Mouse (Mus musculus): ENCODE measurements around the gene Repin1.

The Repin1 gene
- long read RNA-seq, experiment 1, partial matches to known transcripts, result 0 of 8 reads
- long read RNA-seq, experiment 1, other reads (novel, unspliced or antisense), result 3 of 8 reads
- long read RNA-seq, experiment 2, partial matches to known transcripts, result 5 of 14 reads
- long read RNA-seq, experiment 2, other reads (novel, unspliced or antisense), result 3 of 14 reads

- intact Hi-C loops (cut with DNase I), result no loop called here
Observed at GRCm38 (mm10) chr6:48593158-48594042, at the start of gene Repin1, which contains the start of gene Gm44965. TSS of gene Repin1 (plus strand) at chr6:48593883. TSS of gene Gm44965 (plus strand) at chr6:48593941.

- intact Hi-C loops (cut with DNase I), result loop anchor here (5.0 kb wide), 1 partner anchor 52 kb away; no protein-coding TSS in a partner anchor
Observed at GRCm38 (mm10) chr6:48545251-48545650, 48.4 kb upstream of the Repin1 start.

- intact Hi-C loops (cut with DNase I), result loop anchor here (5.0 kb wide), 1 partner anchor 51 kb away; no protein-coding TSS in a partner anchor
Observed at GRCm38 (mm10) chr6:48546271-48546670, 47.4 kb upstream of the Repin1 start.

GRCm38 (mm10) chr6:48546858-48547257, 46.8 kb upstream of the Repin1 start:
- intact Hi-C loops (cut with DNase I), result loop anchor here (5.0 kb wide), 1 partner anchor 50 kb away; no protein-coding TSS in a partner anchor

GRCm38 (mm10) chr6:48548314-48548713, 45.4 kb upstream of the Repin1 start:
- intact Hi-C loops (cut with DNase I), result loop anchor here (5.0 kb wide), 1 partner anchor 49 kb away; no protein-coding TSS in a partner anchor

- intact Hi-C loops (cut with DNase I), result loop anchor here (10.0 kb wide), 1 partner anchor 232 kb away; no protein-coding TSS in a partner anchor
Observed at GRCm38 (mm10) chr6:48552918-48553317, 40.8 kb upstream of the Repin1 start.

- intact Hi-C loops (cut with DNase I), result loop anchor here (10.0 kb wide), 1 partner anchor 231 kb away; no protein-coding TSS in a partner anchor
Observed at GRCm38 (mm10) chr6:48553819-48554218, 39.9 kb upstream of the Repin1 start.

GRCm38 (mm10) chr6:48554280-48555103, 39.2 kb upstream of the Repin1 start, which contains the start of gene Lrrc61:
TSS of gene Lrrc61 (plus strand) at chr6:48554796.
- intact Hi-C loops (cut with DNase I), result loop anchor here (10.0 kb wide), 1 partner anchor 230 kb away; no protein-coding TSS in a partner anchor

- intact Hi-C loops (cut with DNase I), result loop anchor here (10.0 kb wide), 1 partner anchor 230 kb away; no protein-coding TSS in a partner anchor
Observed at GRCm38 (mm10) chr6:48555104-48555890, 38.4 kb upstream of the Repin1 start.

- intact Hi-C loops (cut with DNase I), result loop anchor here (10.0 kb wide), 1 partner anchor 229 kb away; no protein-coding TSS in a partner anchor
Observed at GRCm38 (mm10) chr6:48555956-48556355, 37.7 kb upstream of the Repin1 start.

- intact Hi-C loops (cut with DNase I), result no loop called here
Observed at GRCm38 (mm10) chr6:48565693-48566310, 27.9 kb upstream of the Repin1 start.

- intact Hi-C loops (cut with DNase I), result no loop called here
Observed at GRCm38 (mm10) chr6:48566312-48566711, 27.4 kb upstream of the Repin1 start.

- intact Hi-C loops (cut with DNase I), result no loop called here
Observed at GRCm38 (mm10) chr6:48568036-48568984, 25.4 kb upstream of the Repin1 start.

GRCm38 (mm10) chr6:48569065-48569807, 24.4 kb upstream of the Repin1 start:
- intact Hi-C loops (cut with DNase I), result no loop called here

GRCm38 (mm10) chr6:48572014-48572413, 21.7 kb upstream of the Repin1 start:
- intact Hi-C loops (cut with DNase I), result no loop called here

- intact Hi-C loops (cut with DNase I), result no loop called here
Observed at GRCm38 (mm10) chr6:48572572-48573061, 21.1 kb upstream of the Repin1 start, which contains the start of gene Rarres2. TSS of gene Rarres2 (minus strand) at chr6:48572789.

GRCm38 (mm10) chr6:48573280-48573679, 20.4 kb upstream of the Repin1 start:
- intact Hi-C loops (cut with DNase I), result no loop called here
